Mouse (Mus musculus): ENCODE measurements around the gene Nuak1.

Nuak1 gene

GRCm38 (mm10) chr10:84345730-84346129, 94.7 kb downstream of the Nuak1 start:
- no peak for DNase-seq (ENCODE audit: low read depth, low spot score)

DNA sequence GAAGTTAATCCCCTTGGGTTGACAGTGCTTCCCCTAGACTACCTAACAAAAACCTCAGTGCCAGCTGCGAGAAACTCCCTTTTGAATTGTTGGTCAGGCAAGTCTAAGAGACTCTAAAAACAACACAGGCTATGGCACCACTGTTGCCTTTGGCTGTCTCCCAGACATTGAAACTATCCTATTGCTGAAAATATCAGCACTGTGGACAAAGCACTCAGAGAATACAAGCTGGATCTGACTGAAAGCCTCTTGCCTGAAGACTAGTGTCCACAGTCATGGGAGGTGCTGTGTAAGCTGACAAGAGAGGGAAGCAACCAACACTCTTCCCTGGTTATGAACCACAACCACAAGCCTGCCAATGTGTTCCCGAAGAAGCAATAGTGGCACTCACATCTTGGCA, 96.9 kb downstream of the Nuak1 start:
- no peak for DNase-seq (ENCODE audit: low read depth, low spot score)

DNA sequence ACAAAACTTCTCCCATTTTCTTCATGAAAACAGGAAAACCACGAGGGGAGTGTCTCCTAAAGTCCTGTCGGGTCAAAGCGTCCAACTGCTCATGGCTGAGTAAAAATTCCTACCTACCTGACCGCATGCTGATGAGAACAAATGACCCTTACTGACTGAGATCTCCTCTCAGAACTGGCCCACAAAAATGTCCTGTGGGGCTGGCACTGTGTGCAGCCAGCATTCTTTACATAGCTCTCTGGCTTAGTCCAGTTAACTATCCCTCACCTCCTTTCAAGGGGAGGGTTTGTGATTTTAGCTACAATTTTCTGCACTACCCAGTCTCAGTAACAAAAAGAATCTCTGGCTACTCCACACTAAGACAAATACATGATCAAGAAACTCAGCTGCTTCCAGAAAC, 100.9 kb downstream of the Nuak1 start:
- DNase-seq (ENCODE audit: low read depth, low spot score), result no peak

GRCm38 (mm10) chr10:84338752-84339151, 101.6 kb downstream of the Nuak1 start:
- no peak for DNase-seq (ENCODE audit: low read depth, low spot score)

DNA sequence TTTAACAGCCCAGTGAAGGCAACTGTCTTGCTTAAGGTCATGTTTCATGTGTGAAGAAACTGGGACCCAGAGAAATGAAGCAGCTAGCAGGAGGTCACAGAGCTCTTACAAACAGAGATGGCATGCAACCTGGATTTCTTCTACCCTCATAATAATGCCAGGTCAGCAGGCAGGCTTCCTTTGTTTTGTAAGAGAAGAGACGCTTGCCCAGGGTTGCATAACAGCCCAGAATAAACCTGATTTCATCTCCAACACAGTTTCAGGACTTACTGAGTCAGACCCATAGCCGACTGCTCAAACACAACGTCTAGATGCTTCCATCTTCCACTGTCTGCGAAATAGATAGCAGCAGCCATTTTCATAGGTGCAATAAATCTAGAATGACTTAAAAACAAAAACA, 105.0 kb downstream of the Nuak1 start:
- DNase-seq (ENCODE audit: low read depth, low spot score), result no peak

- DNase-seq (ENCODE audit: low read depth, low spot score), result no peak
Observed at GRCm38 (mm10) chr10:84329822-84330221, 110.6 kb downstream of the Nuak1 start.

DNA sequence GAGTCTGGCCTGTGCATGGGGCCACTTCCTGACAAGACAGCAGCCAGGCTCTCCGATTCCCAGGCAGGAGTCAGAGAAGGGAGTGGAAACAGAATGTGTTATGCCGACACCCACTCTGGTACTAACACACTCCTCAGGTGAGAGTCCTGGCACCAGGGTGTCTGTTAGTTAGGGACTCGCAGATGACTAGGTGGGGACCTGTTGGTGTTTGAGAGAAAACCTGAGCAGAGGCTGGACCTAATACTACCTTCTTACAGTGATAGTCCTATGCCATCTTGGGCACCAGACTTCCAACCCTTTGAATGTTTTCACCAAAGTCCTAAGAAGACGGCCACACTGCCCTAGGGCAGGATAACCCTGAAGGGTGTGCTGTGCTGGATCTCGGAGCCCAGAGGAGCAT, 111.1 kb downstream of the Nuak1 start:
- no peak for DNase-seq (ENCODE audit: low read depth, low spot score)

GRCm38 (mm10) chr10:84324018-84324417, 116.4 kb downstream of the Nuak1 start:
- no peak for DNase-seq (ENCODE audit: low read depth, low spot score)
